Mouse (Mus musculus): ENCODE results near the gene Uck2. TPM values are rescaled to one million over a fixed set of nuclear protein-coding genes. Genes with fewer than 3 reads are reported as not detected.

Gene Uck2
- polyA plus RNA-seq, 1 experiment from 2014 or later = 103 TPM

- Histone ChIP-seq H3K4me1 (peaks cover 4% of the 10 kb centered on the region; the same call in 1 of the 2 replicates), H3K27ac (no peak overlapping the region), H3K4me3 (no peak overlapping the region), H3K36me3 (peaks cover 38% of the 10 kb centered on the region), H3K4me2 (no peak overlapping the region), H3K9ac (no peak overlapping the region), H3K9me3 (replicated peaks) (no peaks in the 10 kb centered on the region), H3K27me3 (replicated peaks) (no peaks in the 10 kb centered on the region)
- no peak for ATAC-seq
- WGBS (ENCODE audit: insufficient replicate concordance) = 62% methylated on average over 9 of the region's 9 CpGs
Observed at GRCm38 (mm10) chr1:167222382-167223010, 62.6 kb downstream of the Uck2 start.

- Histone ChIP-seq H3K27me3 (replicated peaks) (no peaks in the 10 kb centered on the region), H3K9me3 (replicated peaks) (no peaks in the 10 kb centered on the region), H3K36me3 (peaks cover 18% of the 10 kb centered on the region), H3K4me1 (peaks cover 4% of the 10 kb centered on the region; the same call in 1 of the 2 replicates), H3K4me2 (no peak overlapping the region), H3K4me3 (no peak overlapping the region), H3K9ac (no peak overlapping the region), H3K27ac (no peak overlapping the region)
- ATAC-seq = peak; percentile 57; the same call in 1 of the 2 replicates
- 11% methylated on average over 5 of the region's 5 CpGs for WGBS (ENCODE audit: insufficient replicate concordance)
Observed at GRCm38 (mm10) chr1:167220303-167221174, 64.6 kb downstream of the Uck2 start.

- Histone ChIP-seq H3K27me3 (replicated peaks) (no peaks in the 10 kb centered on the region; the same call in 1 of the 2 replicates), H3K4me1 (no peaks in the 10 kb centered on the region), H3K4me3 (no peak overlapping the region), H3K36me3 (no peaks in the 10 kb centered on the region), H3K27ac (no peak overlapping the region), H3K9me3 (replicated peaks) (no peaks in the 10 kb centered on the region), H3K4me2 (no peak overlapping the region), H3K9ac (no peak overlapping the region)
- WGBS (ENCODE audit: insufficient replicate concordance) = 65% methylated on average over 3 of the region's 3 CpGs
- no peak for ATAC-seq
Observed at GRCm38 (mm10) chr1:167215460-167215859, 69.7 kb downstream of the Uck2 start.

GRCm38 (mm10) chr1:167212710-167213109, 72.4 kb downstream of the Uck2 start:
- ATAC-seq = no peak; the same call in 1 of the 2 replicates
- peaks cover 6% of the 10 kb centered on the region; the same call in 1 of the 2 replicates for H3K27me3 ChIP-seq (replicated peaks)
- H3K4me2 ChIP-seq = no peak overlapping the region
- H3K27ac ChIP-seq = no peak overlapping the region
- no peaks in the 10 kb centered on the region for H3K4me1 ChIP-seq
- H3K4me3 ChIP-seq = no peak overlapping the region
- H3K9me3 ChIP-seq (replicated peaks) = no peaks in the 10 kb centered on the region
- WGBS (ENCODE audit: insufficient replicate concordance) = 92% methylated on average over 1 of the region's 1 CpGs
- no peak overlapping the region for H3K9ac ChIP-seq
- H3K36me3 ChIP-seq = no peaks in the 10 kb centered on the region

GRCm38 (mm10) chr1:167211979-167212614, 73.0 kb downstream of the Uck2 start:
- 24% methylated on average over 7 of the region's 7 CpGs for WGBS (ENCODE audit: insufficient replicate concordance)
- peak; percentile 46 for ATAC-seq
- H3K27me3 ChIP-seq (replicated peaks) = peaks cover 6% of the 10 kb centered on the region; the same call in 1 of the 2 replicates
- no peaks in the 10 kb centered on the region for H3K36me3 ChIP-seq
- no peak overlapping the region for H3K4me3 ChIP-seq
- no peak overlapping the region for H3K4me2 ChIP-seq
- H3K9ac ChIP-seq = no peak overlapping the region
- no peaks in the 10 kb centered on the region for H3K4me1 ChIP-seq
- H3K27ac ChIP-seq = no peak overlapping the region
- no peaks in the 10 kb centered on the region for H3K9me3 ChIP-seq (replicated peaks)

- H3K9ac ChIP-seq = no peak overlapping the region
- H3K36me3 ChIP-seq = no peaks in the 10 kb centered on the region
- H3K4me2 ChIP-seq = no peak overlapping the region
- H3K27ac ChIP-seq = no peak overlapping the region
- H3K4me1 ChIP-seq = no peaks in the 10 kb centered on the region
- peaks cover 6% of the 10 kb centered on the region; the same call in 1 of the 2 replicates for H3K27me3 ChIP-seq (replicated peaks)
- ATAC-seq = no peak
- H3K4me3 ChIP-seq = no peak overlapping the region
- H3K9me3 ChIP-seq (replicated peaks) = no peaks in the 10 kb centered on the region
- 58% methylated on average over 4 of the region's 4 CpGs for WGBS (ENCODE audit: insufficient replicate concordance)
Observed at GRCm38 (mm10) chr1:167208816-167209215, 76.3 kb downstream of the Uck2 start.

GRCm38 (mm10) chr1:167205177-167205750, 79.9 kb downstream of the Uck2 start:
- ATAC-seq = no peak

GRCm38 (mm10) chr1:167204421-167204820, 80.7 kb downstream of the Uck2 start:
- Histone ChIP-seq H3K36me3 (no peaks in the 10 kb centered on the region), H3K4me1 (no peaks in the 10 kb centered on the region), H3K4me2 (no peak overlapping the region), H3K27ac (no peak overlapping the region), H3K27me3 (replicated peaks) (no peaks in the 10 kb centered on the region; the same call in 1 of the 2 replicates), H3K9me3 (replicated peaks) (no peaks in the 10 kb centered on the region), H3K4me3 (no peak overlapping the region), H3K9ac (no peak overlapping the region)
- ATAC-seq = no peak
- 65% methylated on average over 1 of the region's 1 CpGs for WGBS (ENCODE audit: insufficient replicate concordance)

More at GRCm38 (mm10) chr1:167205177-167205750, 79.9 kb downstream of the Uck2 start:
- peaks cover 5% of the 10 kb centered on the region; the same call in 1 of the 2 replicates for H3K27me3 ChIP-seq (replicated peaks)
- no peak overlapping the region for H3K4me2 ChIP-seq
- WGBS (ENCODE audit: insufficient replicate concordance) = 71% methylated on average over 8 of the region's 8 CpGs
- no peak overlapping the region for H3K4me3 ChIP-seq
- H3K27ac ChIP-seq = no peak overlapping the region
- H3K4me1 ChIP-seq = no peaks in the 10 kb centered on the region
- H3K9ac ChIP-seq = no peak overlapping the region
- H3K36me3 ChIP-seq = no peaks in the 10 kb centered on the region
- H3K9me3 ChIP-seq (replicated peaks) = no peaks in the 10 kb centered on the region

GRCm38 (mm10) chr1:167194766-167195165, 90.4 kb downstream of the Uck2 start:
- Histone ChIP-seq H3K9ac (no peak overlapping the region), H3K27me3 (replicated peaks) (no peaks in the 10 kb centered on the region), H3K4me3 (no peak overlapping the region), H3K27ac (no peak overlapping the region), H3K4me2 (no peak overlapping the region), H3K36me3 (no peaks in the 10 kb centered on the region), H3K9me3 (replicated peaks) (no peaks in the 10 kb centered on the region), H3K4me1 (no peaks in the 10 kb centered on the region)
- 66% methylated on average over 8 of the region's 8 CpGs for WGBS (ENCODE audit: insufficient replicate concordance)
- no peak for ATAC-seq

GRCm38 (mm10) chr1:167187791-167188190, 97.3 kb downstream of the Uck2 start:
- Histone ChIP-seq H3K27me3 (replicated peaks) (no peaks in the 10 kb centered on the region), H3K9me3 (replicated peaks) (0 out of 2 replicates have a peak, but pooled peaks cover 2% of the 10 kb centered on the region), H3K27ac (no peak overlapping the region), H3K4me1 (no peaks in the 10 kb centered on the region), H3K4me2 (no peak overlapping the region), H3K9ac (no peak overlapping the region), H3K36me3 (no peaks in the 10 kb centered on the region), H3K4me3 (no peak overlapping the region)
- 32% methylated on average over 5 of the region's 5 CpGs for WGBS (ENCODE audit: insufficient replicate concordance)
- no peak for ATAC-seq

GRCm38 (mm10) chr1:167181919-167182616, 103.1 kb downstream of the Uck2 start:
- Histone ChIP-seq H3K27ac (no peak overlapping the region), H3K9me3 (replicated peaks) (0 out of 2 replicates have a peak, but pooled peaks cover 4% of the 10 kb centered on the region), H3K4me3 (no peak overlapping the region), H3K9ac (no peak overlapping the region), H3K4me1 (no peaks in the 10 kb centered on the region), H3K27me3 (replicated peaks) (no peaks in the 10 kb centered on the region), H3K4me2 (no peak overlapping the region), H3K36me3 (no peaks in the 10 kb centered on the region)
- WGBS (ENCODE audit: insufficient replicate concordance) = 40% methylated on average over 9 of the region's 9 CpGs
- ATAC-seq = no peak

Data from liver, embryonic 12.5 days (tissue).